Mouse (Mus musculus) heart, postnatal 36 days (tissue): ENCODE measurements around the gene Rps10. TPM values are rescaled to one million over a fixed set of nuclear protein-coding genes. Genes with fewer than 3 reads are reported as not detected.
"Not testable (repeated sequence)": the region's sequence is repeated elsewhere in the genome, so short reads cannot be mapped to it uniquely, and the experiment has no call there.

Source experiments
- DNase-seq, 2 experiments: peaks; one replicate each; pipeline ENCODE4 v3.0.0; 2021 to 2022
- intact Hi-C: fragments of 180-260 bp; cut with DNase I; formaldehyde crosslinking; loops from one replicate; pipeline ENCODE4 v1.15.1; 2025
- total RNA-seq, 2 experiments: library from RNA; stranded (reverse); gene quantifications; 2 replicates each; pipeline ENCODE4 v1.2.3; 2021

The Rps10 gene
- total RNA-seq, 2 experiments from 2014 or later = 533 to 572 TPM

GRCm38 (mm10) chr17:27645807-27646206, 9.3 kb upstream of the Rps10 start:
- no peak for DNase-seq
- intact Hi-C loops = no loop called here

DNA sequence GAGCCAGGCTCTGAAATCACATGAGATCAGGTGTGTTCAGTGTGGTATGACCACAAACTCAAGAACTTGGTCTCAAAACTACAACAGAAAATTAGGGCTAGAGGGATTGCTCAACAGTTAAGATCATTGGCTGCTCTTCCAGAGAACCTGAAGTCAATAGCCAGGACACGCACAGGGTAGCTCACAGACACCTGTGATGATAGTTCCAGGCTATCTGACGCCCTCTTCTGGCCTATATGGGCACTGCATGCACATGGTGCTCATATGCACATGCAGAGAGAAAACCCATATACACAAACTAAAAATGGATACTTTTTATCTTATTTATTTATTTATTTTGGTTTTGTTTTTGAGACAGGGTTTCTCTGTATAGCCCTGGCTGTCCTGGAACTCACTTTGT, 8.1 kb upstream of the Rps10 start:
- DNase-seq = no peak
- intact Hi-C loops = no loop called here

DNA sequence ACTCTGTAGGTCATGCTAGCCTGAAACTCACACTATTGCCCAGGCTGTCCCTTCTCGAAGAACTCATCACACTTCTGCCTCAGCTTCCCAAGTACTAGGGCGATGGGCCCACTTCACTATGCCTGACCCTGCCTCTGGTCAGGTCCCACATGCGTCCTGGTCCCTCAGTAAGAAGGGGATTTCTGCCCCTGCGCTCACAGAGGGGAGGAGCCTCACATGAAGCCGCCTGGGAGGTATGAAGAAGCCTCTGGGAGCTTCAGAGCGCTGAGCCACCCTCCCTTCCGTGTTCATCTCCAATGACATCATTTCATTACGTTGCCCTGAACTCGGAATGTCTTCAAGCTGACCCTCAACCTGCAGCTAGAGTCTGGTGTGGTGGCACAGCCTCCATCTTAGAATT, 7.3 kb upstream of the Rps10 start:
- intact Hi-C loops = no loop called here
- DNase-seq = no peak

- no peak for DNase-seq
- intact Hi-C loops = no loop called here
These were observed 6.6 kb upstream of the Rps10 start for GRCm38 (mm10) chr17:27643101-27643500.

GRCm38 (mm10) chr17:27642491-27643062, 6.1 kb upstream of the Rps10 start:
- intact Hi-C loops = no loop called here
- DNase-seq = no peak

- intact Hi-C loops = loop anchor here (5.0 kb wide), 1 partner anchor 433 kb away; no protein-coding TSS in a partner anchor
These were observed 3.4 kb upstream of the Rps10 start for GRCm38 (mm10) chr17:27639851-27640250.

DNA sequence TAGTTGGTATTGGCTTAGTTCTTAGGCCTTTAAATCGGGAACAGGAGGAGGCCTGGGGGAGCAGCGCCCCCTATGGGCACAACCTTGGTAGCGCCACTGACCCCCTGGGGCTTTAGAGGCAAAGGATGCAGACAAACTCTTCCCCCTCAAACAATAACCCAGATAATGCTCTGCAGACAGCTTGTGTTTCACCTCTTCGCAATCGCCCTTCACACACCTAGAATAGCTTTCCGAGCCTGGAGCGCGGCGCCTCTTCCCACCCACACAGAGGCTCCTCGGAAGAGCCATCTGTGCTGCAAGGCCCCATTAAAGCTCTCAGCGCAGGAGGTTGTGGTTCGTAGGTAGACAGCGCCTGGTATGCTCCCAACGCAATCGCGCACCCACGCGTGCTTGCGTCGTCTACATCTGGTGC, 2.5 kb upstream of the Rps10 start:
- intact Hi-C loops = loop anchor here (5.0 kb wide), 1 partner anchor 432 kb away; no protein-coding TSS in a partner anchor
- DNase-seq = peak in 1 of 2 experiments; percentile 32

More at GRCm38 (mm10) chr17:27639851-27640250, 3.4 kb upstream of the Rps10 start:
- DNase-seq = not testable (repeated sequence)

DNA sequence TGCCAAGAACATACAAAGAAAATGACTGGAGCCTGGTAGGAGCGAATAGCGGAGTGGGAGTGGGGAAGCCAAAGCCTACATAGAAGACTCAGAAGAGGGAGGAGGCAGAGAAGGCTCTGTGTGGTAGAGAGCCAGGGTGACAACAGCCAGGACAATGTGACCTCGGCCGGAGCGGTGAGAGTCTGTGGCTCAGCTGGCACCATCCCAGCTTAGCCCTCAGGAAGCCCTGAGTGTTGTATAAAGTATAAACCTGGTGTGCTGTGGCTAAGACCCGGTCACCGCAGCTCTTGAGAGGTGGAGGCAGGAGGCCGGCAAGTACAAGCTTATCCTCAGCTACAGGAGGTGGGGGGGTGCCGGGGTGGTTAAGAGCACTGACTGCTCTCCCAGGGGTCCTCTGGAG, 864 bp upstream of the Rps10 start:
- intact Hi-C loops = loop anchor here (5.0 kb wide), 1 partner anchor 430 kb away; no protein-coding TSS in a partner anchor

DNA sequence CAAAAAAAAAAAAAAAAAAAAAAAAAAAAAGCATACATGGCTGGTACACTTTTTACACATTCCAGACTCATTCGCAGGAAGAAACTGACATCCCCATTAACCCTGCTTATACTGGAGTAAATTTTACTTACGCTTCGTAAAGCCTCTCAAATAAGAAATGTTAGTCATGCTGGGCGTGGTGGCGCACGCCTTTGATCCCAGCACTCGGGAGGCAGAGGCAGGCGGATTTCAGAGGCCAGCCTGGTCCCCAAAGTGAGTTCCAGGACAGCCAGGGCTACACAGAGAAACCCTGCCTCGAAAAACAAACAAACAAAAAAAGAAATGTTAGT, 930 bp downstream of the Rps10 start:
- intact Hi-C loops = loop anchor here (5.0 kb wide), 1 partner anchor 428 kb away; no protein-coding TSS in a partner anchor

More for the DNA sequence above, 864 bp upstream of the Rps10 start:
- DNase-seq = no peak

GRCm38 (mm10) chr17:27634871-27635574, 1.4 kb downstream of the Rps10 start, which contains the start of gene RPS10-NUDT3:
RPS10-NUDT3 (minus strand) TSS chr17:27635222.
- DNase-seq = peak; percentile 87 to 91
- intact Hi-C loops = loop anchor here (5.0 kb wide), 1 partner anchor 428 kb away; no protein-coding TSS in a partner anchor

More for the DNA sequence above, 930 bp downstream of the Rps10 start:
- DNase-seq = not testable (repeated sequence)

DNA sequence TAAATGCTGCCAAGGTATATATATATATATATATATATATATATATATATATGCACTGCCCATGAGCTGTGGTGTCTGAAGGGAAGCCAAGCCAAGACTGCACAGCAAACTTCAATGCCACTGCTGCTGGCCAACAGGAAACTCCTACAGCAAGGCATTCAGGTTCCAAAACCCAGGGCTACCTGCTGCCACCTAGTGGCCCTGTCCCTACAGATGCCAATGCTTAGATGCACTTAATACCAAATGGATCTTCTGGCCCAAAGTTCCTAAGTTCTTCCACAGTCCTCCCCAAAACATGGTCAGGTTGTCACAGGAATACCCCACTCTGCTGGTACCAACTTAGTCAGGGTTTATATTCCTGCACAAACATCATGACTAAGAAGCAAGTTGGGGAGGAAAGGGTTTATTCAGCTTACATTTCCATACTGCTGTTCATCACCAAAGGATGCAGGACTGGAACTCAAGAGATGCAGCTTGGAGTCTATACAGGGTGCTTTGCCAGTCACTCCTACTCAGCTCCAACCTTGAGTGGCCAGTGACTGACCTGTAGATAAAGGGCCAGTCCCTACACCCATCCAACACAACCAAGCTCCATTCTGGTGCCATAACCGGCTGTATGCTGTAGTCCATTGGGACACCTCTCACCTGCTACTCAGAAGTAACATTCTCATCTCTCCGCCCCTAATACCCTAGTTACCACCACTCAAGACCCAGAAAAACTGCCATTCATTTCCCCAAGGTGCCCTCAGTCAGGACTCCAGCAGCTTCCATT, 7.0 kb downstream of the Rps10 start:
- intact Hi-C loops = loop anchor here (1.0 kb wide), 2 partner anchors 64 to 95 kb away; partner anchors contain the start of gene AI413582
- peak; percentile 81 to 88 for DNase-seq

GRCm38 (mm10) chr17:27628376-27628775, 8.1 kb downstream of the Rps10 start:
- intact Hi-C loops = no loop called here
- no peak for DNase-seq

GRCm38 (mm10) chr17:27627451-27627850, 9.0 kb downstream of the Rps10 start:
- intact Hi-C loops = no loop called here
- DNase-seq = no peak

DNA sequence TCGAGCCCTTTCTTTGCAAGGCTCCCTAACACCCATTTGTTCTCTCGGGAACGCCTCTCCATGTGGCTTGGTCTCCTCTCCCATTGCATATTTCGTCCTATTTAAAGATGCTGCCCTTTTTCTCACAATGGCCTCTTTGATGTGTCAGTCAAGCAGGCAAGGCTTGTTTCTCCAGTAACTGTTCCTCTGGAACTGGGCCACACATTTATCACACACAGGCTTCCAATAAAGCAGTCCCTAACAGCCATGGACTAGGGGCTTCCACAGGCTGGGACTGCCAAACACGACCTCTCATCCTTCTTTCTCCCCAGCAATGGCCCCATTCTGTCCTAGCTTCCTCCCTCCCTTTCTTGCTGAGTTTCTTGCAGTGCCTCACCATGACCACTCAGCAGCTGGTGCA, 9.8 kb downstream of the Rps10 start:
- no peak for DNase-seq
- intact Hi-C loops = no loop called here

DNA sequence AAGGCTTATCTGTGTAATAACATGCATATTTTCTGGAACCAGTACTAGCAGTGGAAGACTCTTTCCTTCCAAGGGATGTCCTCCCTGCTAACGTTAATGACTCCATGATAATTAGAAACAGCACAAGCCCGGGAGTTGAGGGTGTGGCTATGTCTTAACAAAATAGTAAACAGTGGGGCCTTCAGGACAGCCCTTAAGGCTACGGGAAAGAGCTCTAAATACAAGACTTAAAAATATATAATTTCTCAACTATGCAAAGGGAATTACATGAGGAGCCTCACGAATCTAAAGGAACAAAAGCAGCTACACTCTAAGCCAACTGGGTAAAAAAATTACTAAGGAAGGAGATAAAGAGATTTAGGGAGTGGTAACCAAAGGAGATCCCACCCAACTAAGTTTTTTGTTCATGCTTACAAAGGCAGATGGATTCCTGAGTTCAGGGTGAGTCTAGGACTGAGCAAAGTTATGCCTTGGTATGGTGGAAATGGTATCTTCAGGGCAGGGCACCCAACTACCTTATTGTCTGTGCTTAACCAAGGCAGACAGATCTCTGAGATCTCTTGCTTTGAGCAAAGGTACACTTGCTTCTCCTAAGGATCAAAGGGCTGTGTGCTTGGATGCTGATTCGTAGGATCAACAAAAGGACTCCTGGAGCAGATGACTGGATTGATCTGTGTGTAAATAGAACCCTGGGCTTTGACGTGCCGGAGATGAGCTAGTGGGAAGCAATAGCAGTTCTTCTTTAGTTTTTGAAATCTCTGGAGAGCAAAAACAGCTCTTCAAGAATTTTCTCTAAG, 10.8 kb downstream of the Rps10 start:
- no peak for DNase-seq
- intact Hi-C loops = no loop called here

DNA sequence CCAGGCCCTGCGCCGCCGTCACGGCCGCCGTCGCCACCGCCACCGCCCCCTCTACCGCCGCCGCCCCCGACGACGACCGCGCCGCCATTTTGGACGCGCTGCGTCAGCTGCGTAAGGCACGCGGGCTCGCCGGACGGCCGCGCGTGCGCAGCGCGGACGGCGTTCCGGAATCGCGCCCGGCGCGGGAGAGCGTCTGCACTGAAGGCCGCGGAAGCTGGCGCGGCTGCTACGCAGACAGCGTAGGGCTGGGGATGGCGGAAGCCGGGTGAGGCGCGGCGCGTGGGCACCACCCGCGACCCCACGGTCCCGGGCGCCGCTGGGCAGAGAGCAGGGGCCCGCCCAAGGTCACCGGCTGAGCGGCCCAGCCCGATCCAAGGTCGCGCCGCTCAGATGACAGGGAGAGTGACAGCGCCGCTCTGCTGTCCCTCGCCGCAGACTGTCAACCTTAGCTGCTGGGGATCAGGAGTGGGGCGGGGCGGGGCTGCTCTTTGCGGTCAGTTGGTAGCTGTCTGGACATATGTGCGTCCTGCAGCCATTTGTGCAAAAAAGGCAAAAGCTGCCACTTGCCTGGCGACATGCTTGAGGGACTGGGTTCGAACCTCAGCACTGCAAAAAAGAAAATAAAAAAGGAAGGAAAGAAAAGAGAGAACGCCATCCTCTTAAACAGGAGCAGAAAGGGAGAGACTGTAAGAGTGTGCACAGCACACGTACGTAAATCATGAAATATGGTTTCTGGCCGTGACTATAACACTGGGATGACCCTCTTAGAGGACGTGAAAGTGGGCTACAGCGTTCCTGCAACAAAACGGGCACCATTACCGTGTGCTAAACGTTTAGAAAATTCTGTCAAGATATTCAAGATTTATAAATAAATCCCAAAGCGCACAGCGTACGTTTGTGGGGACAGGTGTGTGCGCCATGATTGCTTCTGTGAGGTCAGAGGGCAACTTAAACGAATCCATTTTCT, 12.8 kb downstream of the Rps10 start, which contains the start of gene Nudt3:
Gene Nudt3 (minus strand): TSS at position 136 of the 967 bp plus-strand sequence.
- intact Hi-C loops = loop anchor here (5.0 kb wide), 1 partner anchor 36 kb away; no protein-coding TSS in a partner anchor
- peak; percentile 92 to 95 for DNase-seq

DNA sequence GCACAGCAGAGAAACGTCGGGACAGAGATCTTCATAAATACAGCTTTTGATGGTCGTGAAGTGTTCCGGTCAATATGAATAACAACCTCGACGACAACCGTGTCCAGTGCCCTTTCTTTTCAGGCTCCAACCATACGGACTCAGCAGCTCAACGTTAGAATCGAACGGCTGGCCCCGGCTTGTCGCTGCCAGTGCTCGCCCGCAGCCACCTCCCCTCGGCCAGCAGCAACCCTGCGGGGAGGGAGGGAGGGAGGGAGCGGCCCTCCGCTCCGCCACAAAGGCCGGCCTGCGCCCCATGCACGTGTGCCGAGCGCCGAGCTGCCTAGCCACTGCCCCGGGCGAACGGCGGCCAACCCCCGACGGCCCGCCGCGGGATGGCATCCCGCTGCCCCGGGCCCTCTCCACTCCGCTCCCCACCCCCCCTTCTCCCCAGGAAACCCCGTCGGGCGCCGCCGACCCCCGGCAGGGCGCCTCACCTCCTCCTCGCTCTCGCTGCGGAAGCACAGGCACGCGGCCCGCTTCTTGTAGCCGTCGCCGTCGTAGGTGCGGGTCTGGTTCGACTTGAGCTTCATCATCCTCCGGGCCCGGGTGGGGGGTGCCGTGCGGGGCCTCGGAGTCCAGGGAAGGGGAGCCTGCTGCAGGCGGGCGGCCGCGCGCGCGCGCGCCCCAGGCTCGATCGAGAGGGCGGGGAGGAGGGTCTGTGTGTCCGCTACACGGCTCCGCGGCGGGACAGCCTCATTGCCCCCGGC, 13.7 kb downstream of the Rps10 start:
- intact Hi-C loops = loop anchor here (5.0 kb wide), 1 partner anchor 35 kb away; no protein-coding TSS in a partner anchor
- peak; percentile 36 to 60 for DNase-seq
